Mouse (Mus musculus) cerebellum, postnatal 36 days (tissue): ENCODE data around the gene Eci2.
"Not testable (repeated sequence)": the region's sequence is repeated elsewhere in the genome, so short reads cannot be mapped to it uniquely, and the experiment has no call there.

ENCODE experiments used
- DNase-seq, 2 experiments: peaks; one replicate each; pipeline ENCODE4 v3.0.0; 2021 to 2022; ENCODE audit warnings: mixed read lengths in 2 of 2

Gene Eci2

GRCm38 (mm10) chr13:35026879-35027278, at the start of gene Eci2:
TSS of gene Eci2 (minus strand) at chr13:35027096.
- DNase-seq: no peak

DNA sequence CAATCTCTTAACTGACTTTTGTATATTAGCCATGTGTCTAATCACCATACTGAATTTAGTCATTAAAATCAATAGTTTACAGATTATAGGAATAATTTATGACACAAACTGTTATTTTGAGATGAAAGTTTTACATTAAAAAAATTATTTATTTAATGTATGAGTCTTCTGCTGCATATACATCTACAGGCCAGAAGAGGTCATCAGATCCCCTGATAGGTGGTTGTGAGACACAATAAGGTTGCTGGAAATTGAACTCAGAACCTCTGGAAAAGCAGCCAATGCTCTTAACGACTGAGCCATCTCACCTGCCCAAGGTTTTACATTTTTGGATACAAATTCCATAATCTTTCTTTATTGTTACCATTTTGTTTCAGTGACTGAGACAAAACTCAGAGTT, 48.0 kb upstream of the Eci2 start:
- DNase-seq: no peak

DNA sequence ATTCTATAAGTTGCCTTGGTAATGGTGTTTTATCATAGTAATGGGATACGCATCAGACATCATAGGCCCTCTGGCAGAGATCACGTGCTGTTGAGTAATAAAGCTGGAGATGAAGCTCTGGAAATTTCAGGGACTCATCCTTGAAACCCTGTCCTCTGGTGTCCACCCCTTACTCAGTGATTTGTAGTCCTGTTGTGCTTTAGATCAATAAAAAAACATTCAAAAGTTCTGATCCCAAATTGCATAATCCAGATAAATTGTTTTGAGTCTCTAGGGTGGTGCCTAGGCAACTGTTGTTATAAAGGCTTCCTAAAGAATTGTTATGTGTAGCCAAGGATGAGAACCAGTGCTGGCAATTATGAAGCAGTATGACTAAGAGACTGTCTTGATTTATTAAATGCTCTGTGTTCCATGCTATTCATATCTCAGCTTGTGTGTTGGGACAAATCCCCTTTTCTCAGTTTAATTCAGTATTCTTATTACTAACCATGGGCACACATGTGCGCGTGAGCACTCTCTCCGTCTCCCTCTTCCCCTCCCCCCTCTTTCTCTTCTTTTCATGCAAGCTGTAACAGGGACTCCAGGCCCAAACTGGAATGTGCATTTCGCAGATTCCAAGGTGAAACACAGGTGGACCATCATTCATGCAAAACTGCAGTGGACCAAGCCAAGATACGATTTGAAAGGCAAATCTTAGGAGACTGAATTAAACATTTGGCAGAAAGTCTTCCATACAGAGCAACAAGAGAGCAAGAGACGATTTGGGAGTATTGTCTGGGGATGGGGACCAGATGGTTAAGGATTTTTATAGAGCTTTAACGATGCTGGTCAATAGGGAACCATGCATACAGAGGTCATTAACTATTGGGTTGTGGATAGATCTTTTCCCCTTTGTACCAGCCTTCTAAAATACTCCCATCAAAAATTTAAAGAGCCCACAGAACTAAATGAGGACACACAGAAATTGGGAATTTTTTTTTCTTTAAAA, 43.9 kb upstream of the Eci2 start:
- DNase-seq: no peak

DNA sequence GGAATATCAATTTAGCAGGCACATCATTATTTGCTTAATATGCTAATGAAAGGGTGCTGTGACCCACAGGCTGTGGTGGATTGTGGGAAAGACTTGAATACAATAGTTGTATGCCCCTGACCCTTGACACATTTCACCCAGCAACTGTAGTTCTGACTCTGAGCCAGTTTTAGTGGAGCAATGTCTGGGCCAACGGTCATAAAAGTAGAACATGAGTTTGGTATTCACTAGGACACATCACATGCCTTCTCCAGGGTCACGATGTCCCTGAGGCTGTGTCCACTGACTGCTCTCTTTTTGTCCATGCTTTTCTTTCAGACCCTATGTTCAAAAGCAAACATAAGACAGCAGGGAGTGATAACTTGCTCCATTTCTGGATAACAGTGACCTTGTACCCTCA, 40.2 kb upstream of the Eci2 start:
- DNase-seq: no peak

DNA sequence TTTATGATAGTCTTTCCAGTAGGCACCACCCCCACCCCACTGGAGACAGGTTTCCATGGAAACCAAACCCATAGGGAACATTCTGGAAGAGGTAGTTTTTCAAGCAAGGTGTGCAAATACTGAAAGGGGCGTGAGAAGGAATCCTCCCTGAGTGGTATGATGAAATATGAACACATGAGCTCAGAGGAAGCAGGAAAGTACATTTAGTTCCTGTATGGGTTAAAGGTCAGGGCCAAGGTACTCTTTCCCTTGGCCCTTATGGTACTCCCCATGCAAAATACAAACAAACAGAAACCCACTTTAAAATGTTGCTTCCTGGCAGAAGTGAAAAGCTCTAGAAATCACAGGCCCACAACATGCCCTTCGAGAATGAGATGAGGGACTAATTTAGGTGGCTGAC, 39.1 kb upstream of the Eci2 start:
- no peak for DNase-seq

GRCm38 (mm10) chr13:35064381-35064780, 37.5 kb upstream of the Eci2 start:
- no peak for DNase-seq

GRCm38 (mm10) chr13:35058145-35058544, 31.2 kb upstream of the Eci2 start:
- DNase-seq: no peak

DNA sequence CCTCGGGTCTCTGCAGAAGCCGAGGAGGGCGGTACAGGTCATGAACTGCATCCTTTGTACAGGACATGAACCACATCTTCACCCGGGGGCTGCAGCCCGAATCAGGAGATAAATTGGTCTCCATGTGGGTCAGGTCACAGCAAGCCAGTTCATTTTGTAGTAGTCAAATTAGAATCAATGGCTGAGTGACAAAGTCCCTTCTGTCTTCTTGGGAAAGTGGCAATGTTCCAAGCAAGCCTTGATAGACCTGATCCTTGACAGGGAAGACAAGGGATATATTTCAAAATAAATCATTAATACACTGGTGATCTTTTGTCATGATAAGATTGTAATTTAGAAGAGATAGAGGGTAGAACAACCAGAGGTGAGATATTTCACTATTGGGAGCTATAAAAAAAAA, 9.6 kb upstream of the Eci2 start:
- no peak for DNase-seq

- no peak for DNase-seq
Measured at GRCm38 (mm10) chr13:35035731-35036130, 8.8 kb upstream of the Eci2 start.

GRCm38 (mm10) chr13:35033571-35033970, 6.7 kb upstream of the Eci2 start:
- no peak for DNase-seq

DNA sequence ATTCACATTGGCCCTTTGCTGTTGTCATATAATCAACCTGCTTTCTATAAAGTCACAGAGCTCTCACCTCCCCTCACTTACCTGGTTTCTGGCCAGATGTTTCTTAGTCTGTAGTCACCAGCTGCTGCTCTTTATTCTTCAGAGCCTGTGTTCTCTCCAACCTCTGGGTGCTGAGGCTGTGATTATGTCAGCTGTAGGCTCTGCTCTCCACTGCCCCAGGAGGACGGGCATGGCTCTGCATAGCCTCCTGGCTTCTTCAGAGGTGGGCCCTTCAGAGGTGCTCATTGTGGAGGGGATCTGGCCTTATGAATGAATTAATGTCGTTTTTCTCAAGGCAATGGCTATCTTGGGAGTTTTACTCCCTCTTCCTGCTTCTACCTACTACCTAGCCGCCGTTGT, 4.8 kb upstream of the Eci2 start:
- no peak for DNase-seq

- peak in 1 of 2 experiments; percentile 27 for DNase-seq
Measured at GRCm38 (mm10) chr13:35030979-35031683, 4.2 kb upstream of the Eci2 start.

GRCm38 (mm10) chr13:35028365-35028764, 1.5 kb upstream of the Eci2 start:
- DNase-seq: no peak

GRCm38 (mm10) chr13:35023401-35023800, 3.5 kb downstream of the Eci2 start:
- DNase-seq: not testable (repeated sequence)

DNA sequence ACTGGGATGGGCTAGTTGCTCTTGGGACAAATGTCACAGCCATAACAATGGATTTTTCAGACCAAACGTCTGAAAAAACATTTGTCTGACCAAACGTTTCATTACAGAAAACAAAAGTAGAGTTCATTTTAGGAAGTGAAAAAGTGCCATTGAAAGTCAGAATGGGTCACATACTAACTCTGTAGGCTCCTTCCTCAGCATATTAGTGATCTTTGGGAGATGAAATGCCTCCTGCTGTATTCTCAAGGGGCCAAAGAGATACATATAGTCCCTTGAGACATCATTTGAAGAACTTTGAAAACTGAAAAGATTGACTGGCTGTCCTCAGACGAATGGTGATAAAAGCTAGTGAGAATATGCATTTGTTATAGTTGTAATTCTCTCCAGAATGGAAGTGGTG, 6.5 kb downstream of the Eci2 start:
- no peak for DNase-seq

DNA sequence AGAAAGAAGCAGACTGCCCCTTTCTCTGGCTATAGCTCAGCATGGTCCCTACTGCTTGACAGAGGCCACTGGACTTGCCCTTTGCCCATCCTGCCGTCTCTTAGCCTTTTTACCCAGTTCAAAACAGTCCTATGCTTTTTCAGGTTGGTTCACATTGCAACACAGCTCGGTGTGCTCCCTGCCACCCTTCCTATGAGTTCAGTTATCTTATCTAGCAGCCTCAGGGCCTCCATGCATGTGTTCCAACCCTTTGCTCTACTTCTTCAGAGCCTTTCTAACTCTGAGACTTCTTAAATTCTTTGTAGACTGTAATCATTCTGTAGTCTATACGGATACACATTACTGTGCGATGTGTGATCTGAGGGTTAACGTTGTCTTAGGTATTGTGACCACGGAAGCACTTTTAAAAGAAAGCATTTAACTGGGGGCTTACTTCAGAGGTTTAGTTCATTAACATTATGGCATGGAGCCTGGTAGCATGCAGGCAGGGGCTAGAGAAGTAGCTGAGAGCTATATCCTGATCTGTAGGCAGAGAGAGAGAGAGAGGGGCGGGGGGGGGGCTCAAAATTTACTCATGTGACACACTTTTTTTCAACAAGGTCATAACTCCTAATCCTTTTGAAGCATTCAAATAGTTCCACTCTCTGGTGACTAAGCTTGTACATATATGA, 7.9 kb downstream of the Eci2 start:
- no peak for DNase-seq

GRCm38 (mm10) chr13:35017392-35017791, 9.5 kb downstream of the Eci2 start:
- DNase-seq: no peak

GRCm38 (mm10) chr13:35016067-35016466, 10.8 kb downstream of the Eci2 start:
- no peak for DNase-seq

DNA sequence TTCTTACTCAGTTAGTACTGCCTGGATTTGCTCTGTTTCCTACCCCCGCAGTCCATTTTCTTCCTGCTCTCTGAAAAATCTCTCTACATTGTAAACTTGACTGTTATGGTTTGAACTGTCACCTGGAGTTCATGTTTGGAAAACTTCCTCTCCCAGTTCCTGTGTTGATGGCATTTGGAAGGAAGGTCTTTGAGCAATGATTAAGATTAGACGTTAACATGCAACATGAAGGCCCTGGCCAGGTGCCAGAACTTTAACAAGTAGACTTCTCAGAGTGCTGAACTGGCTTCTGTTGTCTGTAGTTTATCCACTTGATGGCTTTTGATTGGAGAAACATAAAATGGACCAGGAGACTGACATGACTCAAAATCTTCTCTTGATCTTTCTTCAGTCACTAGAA, 31.0 kb downstream of the Eci2 start:
- DNase-seq: no peak

DNA sequence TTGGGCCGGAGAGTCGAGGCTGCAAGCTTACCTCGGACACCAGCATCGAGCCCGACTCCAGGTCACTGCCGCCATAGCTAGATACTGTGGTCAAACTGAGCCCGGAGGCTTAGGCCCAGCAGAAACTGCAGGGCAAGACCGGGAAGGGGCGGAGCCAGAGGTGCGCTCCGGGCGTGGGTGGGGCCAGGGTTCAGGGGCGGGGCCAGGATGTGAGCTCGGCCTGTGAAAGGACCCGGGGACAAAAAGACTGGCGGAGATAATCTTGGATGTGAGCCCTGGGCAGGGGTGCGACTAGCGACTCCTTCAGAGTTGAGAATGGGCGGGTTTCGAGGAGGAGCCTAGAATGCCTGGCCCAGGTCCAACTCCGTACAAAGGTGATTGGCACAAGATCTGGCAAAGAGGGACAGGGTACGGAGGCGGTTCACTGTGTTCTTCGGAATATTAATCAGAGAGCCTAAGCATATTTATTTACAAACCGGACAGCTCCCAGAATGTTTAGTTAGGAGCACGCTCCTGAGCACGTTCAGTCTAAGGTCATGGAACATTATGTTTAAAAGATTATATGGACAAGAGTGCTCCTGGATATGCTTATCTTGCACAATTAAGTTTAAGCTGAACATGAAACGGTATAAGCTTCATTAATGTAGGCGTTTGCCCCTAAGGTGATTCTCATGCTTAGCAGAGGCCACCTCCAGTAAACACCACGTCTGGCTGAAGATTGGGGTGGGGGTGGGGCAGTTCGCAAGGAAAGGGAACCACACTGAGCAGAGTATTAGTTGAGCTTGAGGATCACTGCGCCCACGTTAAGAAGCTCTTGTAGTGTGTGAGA, 32.7 kb downstream of the Eci2 start:
- peak; percentile 85 to 91 for DNase-seq

DNA sequence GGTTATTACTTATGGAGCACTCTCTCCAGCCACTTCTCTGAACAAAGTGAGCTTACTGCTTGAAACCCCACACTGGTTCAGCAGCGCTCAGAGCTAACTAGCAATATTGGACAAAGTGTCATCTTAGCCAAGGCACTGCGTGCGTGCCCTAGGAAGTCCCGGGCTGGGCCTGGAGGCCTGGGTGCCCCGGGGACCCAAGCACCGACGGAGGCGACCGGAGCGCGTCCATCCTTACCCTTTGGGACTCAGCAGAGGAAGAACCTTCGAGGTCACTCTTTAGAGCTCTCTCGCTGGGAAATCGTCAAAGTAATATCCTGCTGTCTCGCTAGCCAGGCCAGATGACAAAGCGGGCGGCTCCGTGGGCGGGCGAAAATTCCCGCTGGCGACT, 33.3 kb downstream of the Eci2 start:
- no peak for DNase-seq

DNA sequence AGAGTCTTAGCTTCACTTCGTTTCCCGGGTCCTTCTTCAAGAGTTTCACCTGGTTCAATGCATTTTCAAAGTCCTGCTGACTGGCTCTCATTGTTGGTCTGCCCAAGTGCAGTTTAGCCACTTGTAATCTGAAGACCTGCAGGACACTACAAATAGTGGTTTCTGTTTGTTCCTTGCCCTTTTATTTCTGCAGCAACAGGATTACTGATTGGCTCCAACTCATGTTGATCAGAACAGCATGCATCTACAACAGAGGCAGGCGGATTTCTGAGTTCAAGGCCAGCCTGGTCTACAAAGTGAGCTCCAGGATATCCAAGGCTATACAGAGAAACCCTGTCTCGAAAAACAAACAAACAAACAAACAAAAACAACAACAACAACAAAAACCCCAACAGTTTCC, 33.8 kb downstream of the Eci2 start:
- DNase-seq: peak in 1 of 2 experiments; percentile 5
